Mouse (Mus musculus): ENCODE data around the gene Arid4b. TPM values are rescaled to one million over a fixed set of nuclear protein-coding genes. Genes with fewer than 3 reads are reported as not detected.
"Not testable (repeated sequence)": the region's sequence is repeated elsewhere in the genome, so short reads cannot be mapped to it uniquely, and the experiment has no call there.

Arid4b gene
- 4.9 and 7.9 TPM in 2 replicates for polyA plus RNA-seq (2012; rRNA removed)

GRCm38 (mm10) chr13:14063013-14063941, at the start of gene Arid4b, which contains the start of gene Ggps1:
TSS of gene Arid4b (plus strand) at chr13:14063232.
TSS of gene Ggps1 (minus strand) at chr13:14063488.
- TF ChIP-seq CTCF (IDR thresholded peaks at IDR 0.05; ENCODE audit: insufficient read depth, low read length) (no peak), POLR2A (IDR thresholded peaks at IDR 0.05; ENCODE audit: borderline replicate concordance, extremely low read depth, low read depth, low read length) (peak; percentile 97)
- peaks cover 7% of the 10 kb centered on the region for H3K4me1 ChIP-seq (ENCODE audit: control insufficient read depth, insufficient read depth, low read length)
- DNase-seq, result peak; percentile 94
- 1% methylated on average over 64 of the region's 64 CpGs for WGBS
- H3K4me3 ChIP-seq (replicated peaks; ENCODE audit: extremely low read depth, low read depth, low read length), result peak within 1 kb of the TSS; percentile 88

GRCm38 (mm10) chr13:14014001-14014400, 49.0 kb upstream of the Arid4b start:
- Histone ChIP-seq H3K4me3 (replicated peaks; ENCODE audit: extremely low read depth, low read depth, low read length) (no peak overlapping the region), H3K4me1 (ENCODE audit: control insufficient read depth, insufficient read depth, low read length) (no peaks in the 10 kb centered on the region)
- TF ChIP-seq CTCF (IDR thresholded peaks at IDR 0.05; ENCODE audit: insufficient read depth, low read length) (no peak), POLR2A (IDR thresholded peaks at IDR 0.05; ENCODE audit: borderline replicate concordance, extremely low read depth, low read depth, low read length) (no peak)
- DNase-seq, result no peak
- 93% methylated on average over 2 of the region's 2 CpGs for WGBS

GRCm38 (mm10) chr13:14014540-14014939, 48.5 kb upstream of the Arid4b start:
- Histone ChIP-seq H3K4me3 (replicated peaks; ENCODE audit: extremely low read depth, low read depth, low read length) (no peak overlapping the region), H3K4me1 (ENCODE audit: control insufficient read depth, insufficient read depth, low read length) (no peaks in the 10 kb centered on the region)
- no peak for TF ChIP-seq POLR2A (IDR thresholded peaks at IDR 0.05; ENCODE audit: borderline replicate concordance, extremely low read depth, low read depth, low read length)
- no peak for TF ChIP-seq CTCF (IDR thresholded peaks at IDR 0.05; ENCODE audit: insufficient read depth, low read length)
- DNase-seq, result no peak
- WGBS, result 91% methylated on average over 4 of the region's 4 CpGs

GRCm38 (mm10) chr13:14015609-14016008, 47.4 kb upstream of the Arid4b start:
- TF ChIP-seq POLR2A (IDR thresholded peaks at IDR 0.05; ENCODE audit: borderline replicate concordance, extremely low read depth, low read depth, low read length) (no peak), CTCF (IDR thresholded peaks at IDR 0.05; ENCODE audit: insufficient read depth, low read length) (no peak)
- Histone ChIP-seq H3K4me3 (replicated peaks; ENCODE audit: extremely low read depth, low read depth, low read length) (no peak overlapping the region), H3K4me1 (ENCODE audit: control insufficient read depth, insufficient read depth, low read length) (no peaks in the 10 kb centered on the region)
- 88% methylated on average over 6 of the region's 6 CpGs for WGBS
- DNase-seq, result no peak

GRCm38 (mm10) chr13:14018283-14018682, 44.7 kb upstream of the Arid4b start:
- DNase-seq, result no peak
- Histone ChIP-seq H3K4me3 (replicated peaks; ENCODE audit: extremely low read depth, low read depth, low read length) (no peak overlapping the region), H3K4me1 (ENCODE audit: control insufficient read depth, insufficient read depth, low read length) (no peaks in the 10 kb centered on the region)
- TF ChIP-seq CTCF (IDR thresholded peaks at IDR 0.05; ENCODE audit: insufficient read depth, low read length) (no peak), POLR2A (IDR thresholded peaks at IDR 0.05; ENCODE audit: borderline replicate concordance, extremely low read depth, low read depth, low read length) (no peak)

GRCm38 (mm10) chr13:14018852-14019251, 44.2 kb upstream of the Arid4b start:
- DNase-seq, result no peak
- Histone ChIP-seq H3K4me1 (ENCODE audit: control insufficient read depth, insufficient read depth, low read length) (no peaks in the 10 kb centered on the region), H3K4me3 (replicated peaks; ENCODE audit: extremely low read depth, low read depth, low read length) (no peak overlapping the region)
- 89% methylated on average over 3 of the region's 3 CpGs for WGBS
- TF ChIP-seq POLR2A (IDR thresholded peaks at IDR 0.05; ENCODE audit: borderline replicate concordance, extremely low read depth, low read depth, low read length) (no peak), CTCF (IDR thresholded peaks at IDR 0.05; ENCODE audit: insufficient read depth, low read length) (no peak)

GRCm38 (mm10) chr13:14021417-14021816, 41.6 kb upstream of the Arid4b start:
- WGBS, result 60% methylated on average over 11 of the region's 12 CpGs
- DNase-seq; H3K4me1 ChIP-seq (ENCODE audit: control insufficient read depth, insufficient read depth, low read length); H3K4me3 ChIP-seq (replicated peaks; ENCODE audit: extremely low read depth, low read depth, low read length): not testable (repeated sequence)

- no peak for DNase-seq
- TF ChIP-seq POLR2A (IDR thresholded peaks at IDR 0.05; ENCODE audit: borderline replicate concordance, extremely low read depth, low read depth, low read length) (no peak), CTCF (IDR thresholded peaks at IDR 0.05; ENCODE audit: insufficient read depth, low read length) (no peak)
- Histone ChIP-seq H3K4me1 (ENCODE audit: control insufficient read depth, insufficient read depth, low read length) (no peaks in the 10 kb centered on the region), H3K4me3 (replicated peaks; ENCODE audit: extremely low read depth, low read depth, low read length) (no peak overlapping the region)
- 89% methylated on average over 6 of the region's 6 CpGs for WGBS
These were observed 37.5 kb upstream of the Arid4b start for GRCm38 (mm10) chr13:14025554-14025953.

- 92% methylated on average over 6 of the region's 6 CpGs for WGBS
- no peak for DNase-seq
- TF ChIP-seq CTCF (IDR thresholded peaks at IDR 0.05; ENCODE audit: insufficient read depth, low read length) (no peak), POLR2A (IDR thresholded peaks at IDR 0.05; ENCODE audit: borderline replicate concordance, extremely low read depth, low read depth, low read length) (no peak)
- Histone ChIP-seq H3K4me1 (ENCODE audit: control insufficient read depth, insufficient read depth, low read length) (no peaks in the 10 kb centered on the region), H3K4me3 (replicated peaks; ENCODE audit: extremely low read depth, low read depth, low read length) (no peak overlapping the region)
These were observed 36.7 kb upstream of the Arid4b start for GRCm38 (mm10) chr13:14026154-14026820.

All from lung, adult 2 months (tissue).